Mouse (Mus musculus): Measurements from ENCODE around the gene Lcmt1.

Lcmt1 gene

DNA sequence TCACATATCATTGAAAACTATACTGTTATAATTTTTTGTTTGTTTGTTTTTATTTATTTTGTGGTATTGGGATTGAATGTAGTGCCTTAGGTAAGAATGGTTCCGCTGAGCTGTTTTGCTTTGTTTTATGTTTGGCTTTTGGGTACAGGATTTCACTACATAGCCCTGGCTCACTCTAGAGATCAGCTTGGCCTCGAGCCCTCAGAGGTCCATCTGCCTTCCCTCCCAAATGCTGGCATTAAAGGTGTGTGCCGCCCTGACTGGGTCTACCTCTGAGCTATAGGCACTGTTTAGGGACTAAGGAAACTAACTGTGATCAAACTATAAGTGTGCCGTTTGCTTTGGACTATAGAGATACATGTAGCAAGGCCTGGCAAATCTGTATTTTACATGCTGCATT lies 29.7 kb downstream of the Lcmt1 start:
- no peak for DNase-seq (ENCODE audit: low spot score)

GRCm38 (mm10) chr7:123401121-123401520 lies 31.5 kb downstream of the Lcmt1 start:
- DNase-seq (ENCODE audit: low spot score) = no peak

GRCm38 (mm10) chr7:123404198-123404597 lies 34.6 kb downstream of the Lcmt1 start:
- DNase-seq (ENCODE audit: low spot score) = no peak

GRCm38 (mm10) chr7:123405619-123406018 lies 36.0 kb downstream of the Lcmt1 start:
- no peak for DNase-seq (ENCODE audit: low spot score)

DNA sequence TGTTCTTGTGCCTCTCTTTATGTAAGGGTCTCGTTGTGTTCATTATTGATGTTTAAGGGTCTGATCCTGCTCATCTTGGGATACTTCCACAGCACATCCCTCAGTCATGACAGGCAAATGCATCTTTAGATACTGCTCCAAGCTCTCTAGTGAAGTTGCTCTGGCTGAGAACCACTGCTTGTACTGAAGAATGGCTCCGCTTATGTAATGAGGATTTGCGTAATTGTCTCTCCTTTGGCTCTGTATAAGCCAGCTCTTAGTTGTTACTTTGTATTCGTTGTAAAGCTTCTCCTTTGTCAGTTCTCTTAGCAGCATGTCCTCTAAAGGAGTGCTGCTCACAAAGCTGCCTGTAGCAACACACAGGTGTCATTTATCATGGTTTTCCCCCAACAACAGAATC lies 37.4 kb downstream of the Lcmt1 start:
- no peak for DNase-seq (ENCODE audit: low spot score)

- no peak for DNase-seq (ENCODE audit: low spot score)
These were observed 40.9 kb downstream of the Lcmt1 start for GRCm38 (mm10) chr7:123410502-123410901.

GRCm38 (mm10) chr7:123411109-123411508 lies 41.5 kb downstream of the Lcmt1 start:
- peak; percentile 29 for DNase-seq (ENCODE audit: low spot score)

GRCm38 (mm10) chr7:123412143-123412542 lies 42.6 kb downstream of the Lcmt1 start:
- DNase-seq (ENCODE audit: low spot score) = no peak

GRCm38 (mm10) chr7:123416803-123417202 lies 47.2 kb downstream of the Lcmt1 start:
- no peak for DNase-seq (ENCODE audit: low spot score)

- no peak for DNase-seq (ENCODE audit: low spot score)
These were observed 48.1 kb downstream of the Lcmt1 start for GRCm38 (mm10) chr7:123417661-123418060.

GRCm38 (mm10) chr7:123419984-123420383 lies 50.4 kb downstream of the Lcmt1 start:
- no peak for DNase-seq (ENCODE audit: low spot score)

GRCm38 (mm10) chr7:123421958-123422357 lies 52.4 kb downstream of the Lcmt1 start:
- DNase-seq (ENCODE audit: low spot score) = no peak

DNA sequence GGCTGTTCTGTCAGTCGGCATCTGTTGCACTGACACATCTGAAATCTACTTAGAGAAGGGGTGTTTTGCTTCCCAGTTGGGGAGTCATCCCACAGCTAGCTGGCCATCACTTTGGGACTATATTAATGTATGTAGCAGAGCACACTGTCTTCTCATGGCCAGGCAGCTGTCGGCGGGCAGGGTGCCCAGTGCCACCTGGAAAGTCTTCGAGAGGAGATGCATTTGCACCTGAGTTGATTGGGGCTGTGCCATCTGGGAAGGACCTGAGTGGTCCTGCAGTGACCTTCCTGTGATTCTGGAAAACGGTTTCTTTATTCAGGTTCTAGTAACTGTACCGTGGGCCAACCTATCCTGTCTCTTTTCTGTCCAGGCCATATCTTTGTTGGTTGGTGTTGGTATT lies 54.7 kb downstream of the Lcmt1 start:
- DNase-seq (ENCODE audit: low spot score) = no peak

DNA sequence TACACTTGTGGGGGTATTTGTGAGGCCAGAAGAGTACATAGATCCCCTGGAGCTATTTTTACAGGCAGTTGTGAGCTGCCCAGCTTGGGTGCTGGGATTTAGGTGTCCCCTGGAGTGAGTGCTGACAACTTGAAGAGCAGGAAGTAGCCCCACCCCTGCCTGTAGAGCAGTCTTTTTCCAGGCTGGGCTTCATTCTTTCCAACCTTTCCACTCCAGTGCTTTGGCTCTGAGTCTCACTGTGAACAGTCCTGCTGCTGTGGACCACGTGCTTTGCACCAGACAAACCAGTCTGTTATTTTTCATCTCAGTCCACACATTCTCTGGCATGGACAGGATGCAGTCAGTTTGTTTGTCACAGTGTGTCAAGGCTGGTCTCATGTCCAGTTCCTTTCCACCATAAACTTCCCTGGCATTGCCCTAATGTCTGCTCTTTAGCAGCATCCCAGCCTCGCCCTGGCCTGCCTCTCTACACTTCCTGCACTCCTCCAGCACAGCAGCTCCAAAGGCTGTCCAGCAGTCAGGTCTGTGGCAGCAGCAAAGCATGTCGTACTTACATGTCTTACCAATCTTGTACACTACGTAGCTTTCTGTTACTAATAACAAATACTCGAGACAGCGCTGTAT lies 55.7 kb downstream of the Lcmt1 start:
- DNase-seq (ENCODE audit: low spot score) = no peak

DNA sequence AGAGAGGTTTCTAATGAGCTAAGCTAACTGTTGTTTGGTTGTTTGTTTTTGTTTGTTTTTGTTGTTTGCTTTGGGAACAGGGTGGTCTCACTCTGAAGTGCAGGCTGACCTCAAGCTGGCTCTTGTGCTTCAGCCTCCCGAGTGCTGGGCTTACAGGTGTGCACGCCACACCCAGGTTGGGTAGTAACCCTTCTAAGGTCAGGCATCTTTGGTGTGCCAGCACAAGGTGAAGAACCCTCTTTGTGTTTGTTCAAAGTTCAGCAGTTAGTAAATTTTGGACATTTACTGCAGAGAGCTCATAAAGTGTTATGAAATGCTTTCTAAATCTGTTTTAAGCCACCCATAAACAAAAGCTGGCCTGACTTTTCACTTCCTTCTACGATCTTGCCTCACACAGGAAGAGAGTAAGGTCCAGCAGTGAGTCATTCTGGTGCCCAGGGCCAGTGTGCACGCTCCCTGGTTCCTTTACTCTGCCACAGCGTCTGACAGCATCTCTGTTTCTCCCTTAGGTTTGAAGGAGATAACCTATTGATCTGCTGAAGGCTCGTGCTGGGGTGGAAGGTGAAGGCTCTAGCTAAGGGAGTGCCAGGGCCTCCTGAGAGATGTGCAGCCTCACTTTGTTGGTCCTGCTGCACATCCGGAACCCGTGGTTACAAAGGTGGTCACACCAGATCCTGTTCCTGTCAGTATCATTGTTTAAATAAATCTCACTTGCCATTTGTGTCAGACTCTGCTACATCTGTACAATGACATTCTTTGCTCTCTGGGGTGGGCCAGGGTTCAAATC lies 60.2 kb downstream of the Lcmt1 start:
- DNase-seq (ENCODE audit: low spot score) = no peak

DNA sequence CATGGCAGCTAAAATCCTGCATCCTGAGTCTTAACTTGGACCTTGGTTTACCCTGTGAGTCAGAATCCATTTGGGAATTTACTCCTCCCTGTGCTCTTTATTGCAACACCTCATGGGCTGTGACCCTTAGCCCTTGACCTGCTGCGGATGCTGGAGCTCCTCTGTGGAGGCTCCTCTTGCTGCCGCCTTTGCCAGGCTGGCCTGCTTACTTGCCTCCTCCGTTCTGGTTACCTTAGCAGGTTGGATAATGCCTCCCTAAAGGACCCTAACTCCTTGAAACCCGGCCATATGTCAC lies 60.8 kb downstream of the Lcmt1 start:
- DNase-seq (ENCODE audit: low spot score) = no peak

GRCm38 (mm10) chr7:123431206-123431605 lies 61.6 kb downstream of the Lcmt1 start:
- no peak for DNase-seq (ENCODE audit: low spot score)

DNA sequence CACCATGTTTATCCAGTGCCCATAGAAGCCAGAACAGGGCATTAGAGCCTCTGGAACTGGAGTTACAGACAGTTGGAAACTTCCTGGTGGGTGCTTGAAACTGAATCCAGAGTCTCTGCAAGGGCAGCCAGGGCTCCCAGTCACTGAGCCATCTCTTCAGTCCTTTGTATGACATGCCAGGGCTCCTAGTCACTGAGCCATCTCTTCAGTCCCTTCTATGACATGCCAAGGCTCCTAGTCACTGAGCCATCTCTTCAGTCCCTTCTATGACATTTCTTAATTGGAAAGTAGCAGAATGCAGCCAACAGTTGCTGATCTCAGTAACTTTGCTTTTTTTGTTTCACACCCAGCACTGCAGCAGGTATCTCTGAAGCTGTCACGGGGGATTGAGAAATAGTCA lies 72.5 kb downstream of the Lcmt1 start:
- DNase-seq (ENCODE audit: low spot score) = no peak

DNA sequence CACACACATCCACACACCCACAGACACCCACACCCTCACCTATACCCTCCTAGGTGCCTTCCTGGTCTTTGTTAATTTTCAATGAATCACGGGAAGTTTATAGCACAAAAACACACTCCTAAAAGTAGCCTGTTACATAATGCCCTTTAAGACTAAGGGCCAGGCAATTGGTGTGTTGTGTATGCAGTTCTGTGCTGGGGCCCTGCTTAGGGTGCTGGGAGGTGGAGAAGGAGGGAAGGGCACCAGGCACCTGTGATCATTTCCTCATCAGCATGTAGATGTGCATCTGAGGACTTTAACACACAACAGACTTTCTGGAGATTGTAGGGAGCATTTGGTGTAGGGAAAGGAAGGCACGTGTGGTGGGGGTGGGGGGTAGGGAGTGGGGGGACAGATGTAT lies 79.2 kb downstream of the Lcmt1 start:
- no peak for DNase-seq (ENCODE audit: low spot score)

GRCm38 (mm10) chr7:123449676-123450075 lies 80.1 kb downstream of the Lcmt1 start:
- DNase-seq (ENCODE audit: low spot score) = no peak

GRCm38 (mm10) chr7:123450515-123450914 lies 80.9 kb downstream of the Lcmt1 start:
- DNase-seq (ENCODE audit: low spot score) = no peak

DNA sequence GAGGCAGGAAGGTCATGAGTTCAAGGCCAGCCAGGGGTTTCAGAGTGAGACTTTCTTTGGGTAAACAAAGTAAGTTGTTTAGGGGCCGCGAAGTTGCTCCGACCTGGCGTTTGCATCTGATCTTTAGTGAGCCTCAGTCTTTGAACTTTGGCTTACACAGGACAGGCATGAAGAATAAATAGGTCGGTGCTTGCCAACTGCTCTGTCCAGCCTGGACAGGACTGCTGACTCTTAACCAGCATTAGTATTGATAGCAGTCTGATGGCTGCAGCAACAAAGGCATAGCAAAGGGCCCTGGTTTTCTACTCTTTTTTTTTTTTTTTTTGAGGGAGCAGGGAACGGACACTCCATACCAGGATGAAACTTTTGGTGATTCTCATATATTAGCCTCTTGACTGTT lies 83.0 kb downstream of the Lcmt1 start:
- no peak for DNase-seq (ENCODE audit: low spot score)

GRCm38 (mm10) chr7:123453066-123453465 lies 83.5 kb downstream of the Lcmt1 start:
- no peak for DNase-seq (ENCODE audit: low spot score)

- DNase-seq (ENCODE audit: low spot score) = no peak
These were observed 85.5 kb downstream of the Lcmt1 start for GRCm38 (mm10) chr7:123455088-123455487.

All from left cerebral cortex, adult 11 months (tissue).